Mouse (Mus musculus): ENCODE results near the gene Lrrc73. TPM values are rescaled to one million over a fixed set of nuclear protein-coding genes. Genes with fewer than 3 reads are reported as not detected.
A peak's percentile ranks its signal among the peaks of the same experiment; 100 is the strongest.

Gene Lrrc73
- total RNA-seq, 2 experiments from 2014 or later = 63.1 to 73.6 TPM

- intact Hi-C loops (cut with DNase I) = no loop called here
- no peak for DNase-seq (ENCODE audit: low spot score in 2 of 2)
Measured at GRCm38 (mm10) chr17:46283140-46283539, 29.8 kb downstream of the Lrrc73 start.

DNA sequence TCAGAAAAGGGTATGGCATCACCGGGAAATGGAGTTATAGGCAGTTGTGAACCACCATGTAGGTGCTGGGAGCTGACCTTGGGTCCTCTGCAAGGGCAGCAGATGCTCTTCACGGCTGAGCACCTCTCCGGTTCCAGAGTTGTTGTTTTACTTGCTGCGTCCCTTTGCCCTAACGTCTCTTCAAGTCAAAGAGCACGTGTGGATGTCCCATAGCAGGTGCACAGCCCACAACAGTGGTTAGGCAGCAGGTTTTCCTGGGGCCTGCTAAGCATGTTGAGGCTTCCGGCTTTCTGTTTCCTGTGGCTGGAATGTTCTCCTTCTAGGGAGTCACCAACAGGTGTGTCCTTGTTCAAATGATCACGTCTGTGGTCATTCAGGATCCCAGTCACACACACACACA lies 30.6 kb downstream of the Lrrc73 start:
- DNase-seq (ENCODE audit: low spot score in 2 of 2) = no peak
- intact Hi-C loops (cut with DNase I) = no loop called here

GRCm38 (mm10) chr17:46284653-46285052 lies 31.3 kb downstream of the Lrrc73 start:
- no peak for DNase-seq (ENCODE audit: low spot score in 2 of 2)
- intact Hi-C loops (cut with DNase I) = no loop called here

- no peak for DNase-seq (ENCODE audit: low spot score in 2 of 2)
- intact Hi-C loops (cut with DNase I) = no loop called here
Measured at GRCm38 (mm10) chr17:46285407-46285806, 32.1 kb downstream of the Lrrc73 start.

GRCm38 (mm10) chr17:46287678-46288095 lies 34.4 kb downstream of the Lrrc73 start:
- intact Hi-C loops (cut with DNase I) = no loop called here
- no peak for DNase-seq (ENCODE audit: low spot score in 2 of 2)

GRCm38 (mm10) chr17:46296601-46297000 lies 43.3 kb downstream of the Lrrc73 start:
- DNase-seq (ENCODE audit: low spot score in 2 of 2) = no peak
- intact Hi-C loops (cut with DNase I) = no loop called here

DNA sequence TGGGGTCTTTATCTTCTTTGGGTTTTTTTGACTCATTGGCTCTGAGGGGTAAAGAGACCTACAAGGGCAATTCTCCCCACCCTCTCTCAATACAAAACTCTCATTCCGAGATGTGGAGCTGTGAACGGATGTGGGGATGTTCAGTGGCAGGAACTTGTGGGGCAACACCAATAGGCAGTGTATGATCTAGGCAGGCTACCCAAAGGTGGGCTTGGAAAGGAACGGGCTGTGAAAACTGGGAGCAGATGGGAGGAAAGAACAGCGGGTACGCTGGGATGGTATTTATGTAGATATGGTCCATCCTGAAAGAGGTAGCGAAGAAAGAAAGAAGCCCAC lies 43.7 kb downstream of the Lrrc73 start:
- DNase-seq (ENCODE audit: low spot score in 2 of 2) = no peak
- intact Hi-C loops (cut with DNase I) = no loop called here

DNA sequence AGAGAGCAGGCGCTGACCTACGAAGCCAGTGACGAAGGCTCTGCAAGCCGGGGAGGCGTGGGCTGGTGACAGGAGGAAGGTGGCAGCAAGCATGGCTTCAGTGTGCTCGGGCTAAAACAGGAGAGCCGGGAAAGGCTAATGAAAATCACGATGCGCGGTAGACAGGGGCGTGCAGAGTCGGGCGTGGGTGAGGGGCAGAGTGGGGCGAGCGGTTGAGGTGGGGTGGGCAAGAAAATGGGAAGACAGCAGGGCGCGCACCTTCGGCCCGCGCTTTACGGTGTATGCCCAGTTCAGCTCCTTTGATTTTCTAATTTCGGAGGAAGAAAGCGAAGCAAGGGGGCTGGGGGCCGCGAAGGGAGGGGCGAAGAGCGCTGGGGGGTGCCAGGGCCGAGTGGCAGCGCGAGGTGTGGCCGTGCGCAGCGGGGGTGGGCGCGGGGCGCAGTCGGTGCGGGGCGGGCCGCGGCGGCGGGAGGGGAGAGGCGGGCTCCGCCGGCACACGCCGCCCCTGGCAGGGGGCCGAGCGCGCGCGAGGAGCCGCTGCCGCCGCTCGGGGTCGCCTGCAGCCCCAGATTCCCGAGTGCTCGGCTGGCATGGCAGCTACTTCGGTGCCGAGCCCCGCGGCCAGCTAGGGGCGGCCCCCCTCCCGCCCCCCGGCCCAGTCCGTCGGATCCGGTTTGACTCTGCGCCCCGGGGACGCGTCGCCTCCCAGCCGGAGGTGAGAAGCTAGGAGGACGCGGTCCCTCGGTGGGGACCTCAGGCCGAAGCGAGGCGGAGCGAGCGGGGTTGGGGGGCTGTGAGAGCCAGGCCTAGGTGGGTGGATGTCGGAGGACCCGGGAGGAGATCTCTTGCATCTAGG lies 44.3 kb downstream of the Lrrc73 start, which contains the start of gene Dlk2:
TSS of gene Dlk2 (plus strand) at position 58 of the 856 bp plus-strand sequence.
- intact Hi-C loops (cut with DNase I) = loop anchor here (2.0 kb wide), 1 partner anchor 31 kb away; no protein-coding TSS in a partner anchor

DNA sequence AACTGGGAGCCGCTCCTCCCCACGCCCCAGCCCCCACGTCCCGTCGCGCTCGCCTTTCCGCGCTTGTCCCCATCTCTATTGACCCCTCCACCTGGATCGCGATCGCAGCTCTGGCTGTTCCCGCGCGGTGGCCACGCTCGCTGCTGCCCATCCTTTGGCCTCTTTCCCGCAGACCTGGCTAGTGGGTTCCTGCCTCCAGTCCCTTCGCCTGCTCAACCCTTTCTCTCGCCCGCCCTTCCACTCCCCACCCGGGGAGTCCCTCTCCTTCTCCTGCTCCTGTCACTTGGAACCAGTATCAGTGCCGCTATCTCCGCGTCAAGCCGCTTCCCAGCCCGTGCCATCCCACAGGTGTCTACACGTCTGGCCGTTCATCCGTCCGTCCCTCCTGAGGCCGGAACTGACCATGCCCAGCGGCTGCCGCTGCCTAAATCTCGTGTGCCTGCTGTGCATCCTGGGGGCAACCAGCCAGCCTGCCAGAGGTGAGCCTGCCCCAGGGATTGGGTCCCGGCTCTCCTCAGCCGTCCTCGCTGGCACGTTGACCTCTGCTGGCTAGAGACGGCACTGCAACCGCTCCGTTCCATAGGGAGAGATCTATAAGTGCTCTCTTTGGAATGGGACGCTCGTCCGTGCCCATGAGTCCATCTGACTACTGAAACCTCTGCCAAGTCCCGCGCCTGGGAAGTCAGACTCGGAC lies 45.0 kb downstream of the Lrrc73 start:
- DNase-seq (ENCODE audit: low spot score in 2 of 2) = peak; percentile 86 to 87
- intact Hi-C loops (cut with DNase I) = loop anchor here (2.0 kb wide), 1 partner anchor 32 kb away; no protein-coding TSS in a partner anchor

More for the DNA sequence above, 44.3 kb downstream of the Lrrc73 start, which contains the start of gene Dlk2:
- DNase-seq (ENCODE audit: low spot score in 2 of 2) = peak; percentile 69 to 80

- peak in 1 of 2 experiments; percentile 44 for DNase-seq (ENCODE audit: low spot score in 2 of 2)
Measured at GRCm38 (mm10) chr17:46301892-46302291, 48.6 kb downstream of the Lrrc73 start.

DNA sequence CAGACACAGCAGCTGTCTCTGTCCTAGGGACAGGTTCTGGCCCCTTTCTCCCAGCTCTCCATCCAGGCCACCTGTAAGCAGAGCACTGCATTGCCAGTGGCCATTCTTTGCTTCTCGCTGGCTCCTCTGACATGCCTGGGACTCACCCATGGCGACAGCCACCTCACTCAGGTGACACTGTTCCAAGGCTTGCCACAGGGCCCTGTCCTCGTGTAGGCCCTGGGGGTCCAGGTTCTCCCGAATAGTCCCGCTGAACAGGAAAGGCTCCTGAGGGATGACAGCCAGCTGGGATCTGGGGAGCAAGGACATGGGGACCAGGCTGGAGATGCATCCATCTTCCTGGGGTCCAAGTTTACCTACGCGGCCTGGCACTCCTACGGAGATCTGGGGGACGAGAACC lies 50.9 kb downstream of the Lrrc73 start:
- no peak for DNase-seq (ENCODE audit: low spot score in 2 of 2)
- intact Hi-C loops (cut with DNase I) = no loop called here

More at GRCm38 (mm10) chr17:46301892-46302291, 48.6 kb downstream of the Lrrc73 start:
- intact Hi-C loops (cut with DNase I) = no loop called here

Small RNA genes lying within 50 kb of the gene (microRNA-seq; reads per million reads assigned to microRNA genes)
- gene Mir693 = not detected

Other genes starting within 250 kb of the Lrrc73 start
- gene Vegfa, start 221.2 kb upstream of the Lrrc73 start, total RNA-seq (2021) = 100 to 1,000 TPM in 1 of 2 experiments, 10 to 100 TPM in 1; 70.0 to 117 TPM
- gene Mrps18a, start 142.5 kb upstream of the Lrrc73 start, total RNA-seq (2021) = 10 to 100 TPM; 84.1 to 88.9 TPM
- gene Rsph9, start 109.3 kb upstream of the Lrrc73 start, total RNA-seq (2021) = 10 to 100 TPM; 17.7 to 19.5 TPM
- 10 to 100 TPM; 11.4 to 15.5 TPM for gene Mad2l1bp, start 100.0 kb upstream of the Lrrc73 start, total RNA-seq (2021)
- gene Gtpbp2, start 92.5 kb upstream of the Lrrc73 start, total RNA-seq (2021) = 100 to 1,000 TPM in 1 of 2 experiments, 10 to 100 TPM in 1; 89.4 to 135 TPM
- gene Polh, start 50.9 kb upstream of the Lrrc73 start, total RNA-seq (2021) = 1 to 10 TPM; 6.3 to 7.1 TPM
- gene Xpo5, start 50.7 kb upstream of the Lrrc73 start, total RNA-seq (2021) = 10 to 100 TPM; 39.3 to 42.9 TPM
- 10 to 100 TPM; 36.3 to 38.8 TPM for gene Polr1c, start 5.5 kb upstream of the Lrrc73 start, total RNA-seq (2021)
- gene Yipf3, start 5.5 kb upstream of the Lrrc73 start, total RNA-seq (2021) = 10 to 100 TPM; 84.6 to 85.6 TPM
- gene Tjap1, start 29.5 kb downstream of the Lrrc73 start, total RNA-seq (2021) = 10 to 100 TPM; 35.9 to 48.4 TPM
- gene Dlk2, start 43.9 kb downstream of the Lrrc73 start, total RNA-seq (2021) = 10 to 100 TPM; 50.7 to 71.8 TPM
- gene Abcc10, start 74.8 kb downstream of the Lrrc73 start, total RNA-seq (2021) = 10 to 100 TPM in 1 of 2 experiments, 1 to 10 TPM in 1; 8.1 to 11.9 TPM
- gene Zfp318, start 130.2 kb downstream of the Lrrc73 start, total RNA-seq (2021) = 10 to 100 TPM; 54.1 to 64.3 TPM
- gene Crip3, start 175.4 kb downstream of the Lrrc73 start, total RNA-seq (2021) = 1 to 10 TPM; 1.7 to 6.5 TPM
- gene Slc22a7, start 184.9 kb downstream of the Lrrc73 start, total RNA-seq (2021) = under 1 TPM in 1 of 2 experiments, not detected in 1; 0.20 TPM
- gene Ttbk1, start 234.1 kb downstream of the Lrrc73 start, total RNA-seq (2021) = 100 to 1,000 TPM; 126 to 139 TPM
- gene Dnph1, start 243.2 kb downstream of the Lrrc73 start, total RNA-seq (2021) = 1 to 10 TPM; 3.5 to 5.4 TPM

Data from left cerebral cortex, postnatal 36 days (tissue).